Mouse (Mus musculus): ENCODE results near the gene Higd1b. TPM values are rescaled to one million over a fixed set of nuclear protein-coding genes. Genes with fewer than 3 reads are reported as not detected.
A peak's percentile ranks its signal among the peaks of the same experiment; 100 is the strongest.

Higd1b gene
- polyA plus RNA-seq, 1 experiment from 2014 or later: 10.5 TPM

DNA sequence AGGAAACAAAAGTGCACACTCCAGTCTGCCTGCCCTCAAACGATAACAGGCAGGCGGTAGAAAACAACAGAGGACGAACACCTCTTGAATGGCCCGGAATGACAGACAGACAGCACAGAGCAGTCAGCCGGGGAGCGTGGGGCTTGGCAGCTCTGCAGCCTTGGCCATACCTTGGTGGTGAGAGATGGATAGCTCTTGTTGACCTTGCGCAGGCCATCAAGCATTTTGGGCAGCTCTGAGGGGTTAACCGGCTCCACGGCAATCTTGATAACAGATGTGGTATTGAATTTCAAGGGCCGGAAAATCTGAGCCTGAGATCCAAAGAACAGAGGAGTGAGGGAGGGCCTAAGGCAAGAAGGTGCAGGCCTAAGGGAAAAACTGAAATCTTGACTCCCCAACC lies 10.3 kb downstream of the Higd1b start:
- H3K4me2 ChIP-seq: no peak overlapping the region
- H3K9ac ChIP-seq (replicated peaks): no peak overlapping the region
- H3K27me3 ChIP-seq (replicated peaks): no peaks in the 10 kb centered on the region
- WGBS: 94% methylated on average over 10 of the region's 10 CpGs
- no peak overlapping the region for H3K27ac ChIP-seq (replicated peaks)
- H3K4me3 ChIP-seq (replicated peaks): no peak overlapping the region
- ATAC-seq (ENCODE audit: low FRiP score): no peak
- peaks cover 98% of the 10 kb centered on the region for H3K36me3 ChIP-seq
- H3K9me3 ChIP-seq (replicated peaks): no peaks in the 10 kb centered on the region
- no peaks in the 10 kb centered on the region for H3K4me1 ChIP-seq

DNA sequence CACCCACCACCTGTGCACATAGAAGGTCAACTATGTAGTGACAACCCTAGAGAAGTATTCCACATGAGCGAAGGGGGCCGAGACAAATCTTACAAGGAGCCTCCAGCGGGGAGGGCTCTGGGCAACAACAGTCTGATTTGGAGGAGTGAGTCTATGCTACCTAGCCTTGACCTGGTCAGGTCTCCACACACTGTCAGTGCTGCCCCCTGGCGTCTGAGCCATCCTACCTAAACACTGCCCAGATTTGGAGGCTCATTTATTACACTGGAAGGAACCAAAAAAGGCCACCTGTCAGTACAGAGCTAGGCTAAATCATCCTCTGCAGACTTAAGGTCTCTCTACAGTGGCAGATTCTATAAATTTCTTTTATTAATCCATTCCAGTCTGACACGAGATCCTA lies 16.2 kb downstream of the Higd1b start:
- no peak overlapping the region for H3K27ac ChIP-seq (replicated peaks)
- H3K9ac ChIP-seq (replicated peaks): no peak overlapping the region
- peaks cover 92% of the 10 kb centered on the region for H3K36me3 ChIP-seq
- H3K4me1 ChIP-seq: no peaks in the 10 kb centered on the region
- ATAC-seq (ENCODE audit: low FRiP score): no peak
- WGBS: 68% methylated on average over 5 of the region's 5 CpGs
- no peaks in the 10 kb centered on the region for H3K9me3 ChIP-seq (replicated peaks)
- H3K4me2 ChIP-seq: no peak overlapping the region
- no peaks in the 10 kb centered on the region for H3K27me3 ChIP-seq (replicated peaks)
- no peak overlapping the region for H3K4me3 ChIP-seq (replicated peaks)

DNA sequence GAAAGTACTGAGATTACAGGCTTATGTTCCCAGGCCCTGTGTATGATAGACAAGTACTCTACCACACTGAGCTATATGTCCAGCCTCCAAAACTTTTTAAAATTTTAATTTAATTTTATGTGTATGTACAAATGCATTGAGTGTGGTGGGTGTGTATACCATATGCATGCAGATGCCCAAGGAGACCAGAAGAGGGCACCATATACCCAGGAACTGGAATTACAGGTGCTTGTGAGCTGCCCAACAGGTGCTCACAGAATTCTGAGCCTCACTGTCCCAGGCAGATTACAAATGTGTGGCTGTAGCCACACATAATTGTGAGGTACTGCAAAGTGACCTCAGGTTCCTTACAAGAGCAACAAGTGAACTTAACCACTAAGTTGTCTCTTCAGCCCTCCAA lies 18.1 kb downstream of the Higd1b start:
- no peak for ATAC-seq (ENCODE audit: low FRiP score)
- H3K27me3 ChIP-seq (replicated peaks): no peaks in the 10 kb centered on the region
- H3K4me3 ChIP-seq (replicated peaks): no peak overlapping the region
- H3K27ac ChIP-seq (replicated peaks): no peak overlapping the region
- H3K9ac ChIP-seq (replicated peaks): no peak overlapping the region
- peaks cover 92% of the 10 kb centered on the region for H3K36me3 ChIP-seq
- no peaks in the 10 kb centered on the region for H3K4me1 ChIP-seq
- no peaks in the 10 kb centered on the region for H3K9me3 ChIP-seq (replicated peaks)
- no peak overlapping the region for H3K4me2 ChIP-seq

DNA sequence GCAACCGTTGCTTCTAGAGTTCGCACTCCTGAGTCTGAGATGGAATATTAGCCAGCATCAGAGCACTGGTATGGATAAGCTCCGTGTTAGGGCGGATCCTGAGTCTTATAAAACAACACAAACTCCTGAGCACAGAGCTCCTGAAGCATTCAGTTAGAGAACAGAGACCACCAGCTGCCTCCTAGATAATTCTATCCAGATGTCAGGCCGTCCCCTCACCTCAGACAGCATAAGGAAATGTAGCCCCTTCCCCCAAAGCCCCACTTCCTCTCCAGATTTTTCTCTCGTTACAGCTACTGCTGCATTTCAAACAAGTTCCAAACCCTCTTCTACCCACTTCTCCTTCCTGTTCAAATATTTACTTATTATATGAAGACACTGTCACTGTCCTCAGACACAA lies 20.3 kb downstream of the Higd1b start:
- H3K27me3 ChIP-seq (replicated peaks): no peaks in the 10 kb centered on the region
- H3K36me3 ChIP-seq: peaks cover 92% of the 10 kb centered on the region
- H3K9ac ChIP-seq (replicated peaks): no peak overlapping the region
- no peak overlapping the region for H3K27ac ChIP-seq (replicated peaks)
- ATAC-seq (ENCODE audit: low FRiP score): no peak
- no peaks in the 10 kb centered on the region for H3K9me3 ChIP-seq (replicated peaks)
- 89% methylated on average over 6 of the region's 6 CpGs for WGBS
- H3K4me1 ChIP-seq: no peaks in the 10 kb centered on the region
- no peak overlapping the region for H3K4me2 ChIP-seq
- no peak overlapping the region for H3K4me3 ChIP-seq (replicated peaks)

DNA sequence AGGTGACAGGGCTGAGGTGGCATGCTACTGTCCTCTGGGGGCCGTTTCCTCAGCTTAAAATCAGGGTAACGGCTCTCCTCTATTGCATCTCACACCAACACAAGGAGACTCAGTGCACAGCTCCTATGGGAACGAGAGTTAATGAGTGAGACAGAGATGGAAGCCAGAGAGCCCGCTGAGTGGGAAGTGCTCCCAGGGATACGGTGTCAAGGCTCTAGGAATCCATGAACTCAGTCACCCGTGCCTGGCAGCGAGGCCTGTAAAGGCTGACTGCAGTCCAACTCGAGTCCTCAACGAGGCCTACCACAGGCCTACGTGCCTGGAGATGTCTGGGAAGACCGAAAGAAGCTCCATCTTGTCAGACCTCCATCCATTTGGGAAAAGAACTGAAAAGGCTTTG lies 23.3 kb downstream of the Higd1b start:
- no peaks in the 10 kb centered on the region for H3K9me3 ChIP-seq (replicated peaks)
- no peak for ATAC-seq (ENCODE audit: low FRiP score)
- peak overlapping the region; percentile 37; the same call in 1 of the 2 replicates for H3K27ac ChIP-seq (replicated peaks)
- no peaks in the 10 kb centered on the region for H3K27me3 ChIP-seq (replicated peaks)
- H3K9ac ChIP-seq (replicated peaks): no peak overlapping the region
- no peak overlapping the region for H3K4me3 ChIP-seq (replicated peaks)
- H3K4me2 ChIP-seq: no peak overlapping the region
- WGBS: 71% methylated on average over 11 of the region's 11 CpGs
- H3K36me3 ChIP-seq: peaks cover 90% of the 10 kb centered on the region
- H3K4me1 ChIP-seq: no peaks in the 10 kb centered on the region

DNA sequence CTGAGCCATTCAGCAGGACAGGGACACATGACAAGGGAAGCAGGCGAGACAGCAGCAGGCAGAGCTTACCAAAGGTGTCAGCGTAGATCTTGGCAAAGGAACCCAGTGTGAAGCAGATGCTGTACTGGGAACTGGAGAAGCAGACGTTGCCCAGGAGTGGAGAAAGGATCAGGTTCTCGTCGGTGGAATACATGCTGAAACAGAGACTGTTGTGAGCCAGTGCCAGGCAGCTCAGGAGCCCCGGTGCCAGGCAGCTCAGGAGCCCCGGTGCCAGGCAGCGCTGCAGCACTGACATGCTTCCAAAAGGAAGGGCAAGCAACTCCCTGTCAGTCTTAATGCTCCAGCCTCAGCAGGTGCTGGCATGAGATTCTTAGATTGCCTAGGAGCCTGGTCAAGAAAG lies 24.3 kb downstream of the Higd1b start:
- Histone ChIP-seq H3K27me3 (replicated peaks) (no peaks in the 10 kb centered on the region), H3K4me2 (no peak overlapping the region), H3K4me1 (no peaks in the 10 kb centered on the region), H3K4me3 (replicated peaks) (no peak overlapping the region), H3K9ac (replicated peaks) (no peak overlapping the region), H3K36me3 (peaks cover 87% of the 10 kb centered on the region), H3K9me3 (replicated peaks) (no peaks in the 10 kb centered on the region), H3K27ac (replicated peaks) (no peak overlapping the region)
- 87% methylated on average over 8 of the region's 8 CpGs for WGBS
- no peak for ATAC-seq (ENCODE audit: low FRiP score)

DNA sequence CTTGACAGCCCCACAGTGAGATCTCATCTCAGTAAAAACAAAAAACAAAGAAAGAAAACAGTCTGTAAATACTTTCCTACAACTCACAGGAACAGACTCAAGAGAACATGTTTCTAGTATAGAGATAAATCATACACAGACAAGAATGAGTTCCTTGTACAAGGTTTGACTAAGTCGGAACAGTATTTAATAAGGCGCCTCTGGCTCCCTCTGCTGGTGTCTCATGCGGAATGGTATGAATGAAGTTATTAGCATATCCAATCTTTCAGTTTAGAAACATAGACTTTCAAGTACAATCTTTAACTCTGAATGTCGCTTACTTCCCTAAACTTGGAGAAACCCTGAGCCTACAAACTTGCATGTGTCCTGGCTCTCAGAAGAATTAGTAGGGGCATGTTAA lies 28.6 kb downstream of the Higd1b start:
- Histone ChIP-seq H3K36me3 (peaks cover 85% of the 10 kb centered on the region), H3K9ac (replicated peaks) (no peak overlapping the region), H3K27me3 (replicated peaks) (no peaks in the 10 kb centered on the region), H3K27ac (replicated peaks) (no peak overlapping the region), H3K4me3 (replicated peaks) (no peak overlapping the region), H3K9me3 (replicated peaks) (no peaks in the 10 kb centered on the region), H3K4me2 (no peak overlapping the region), H3K4me1 (no peaks in the 10 kb centered on the region)
- ATAC-seq (ENCODE audit: low FRiP score): no peak
- 47% methylated on average over 4 of the region's 4 CpGs for WGBS

DNA sequence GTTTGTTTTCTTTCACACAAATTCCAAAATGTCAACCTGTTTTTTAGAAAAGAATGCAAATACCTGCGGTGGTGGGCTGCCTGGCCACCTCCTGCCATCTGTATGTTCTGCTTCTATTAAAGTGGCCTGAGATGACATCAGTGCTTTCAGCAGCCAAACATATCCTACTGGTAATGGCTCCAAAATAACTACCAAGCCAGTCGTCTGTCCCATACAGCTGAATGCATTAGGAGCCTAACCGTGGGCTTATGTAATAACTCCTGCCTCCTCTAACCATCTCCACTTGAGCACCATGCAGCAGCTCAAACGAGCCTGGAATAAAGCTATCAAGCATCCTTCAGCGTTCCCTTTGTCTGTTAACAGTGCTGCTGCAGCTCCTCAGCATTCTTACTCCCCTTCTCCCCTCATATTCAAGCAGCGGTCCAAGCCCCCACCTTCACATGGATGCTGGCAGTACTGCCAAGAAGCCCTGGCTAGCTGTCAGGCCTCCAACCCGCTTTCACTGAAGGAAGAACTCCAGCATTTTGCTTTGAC lies 39.2 kb downstream of the Higd1b start:
- WGBS: 88% methylated on average over 7 of the region's 7 CpGs
- H3K9ac ChIP-seq (replicated peaks): no peak overlapping the region
- H3K27me3 ChIP-seq (replicated peaks): no peaks in the 10 kb centered on the region
- no peak for ATAC-seq (ENCODE audit: low FRiP score)
- no peak overlapping the region for H3K4me2 ChIP-seq
- no peaks in the 10 kb centered on the region for H3K9me3 ChIP-seq (replicated peaks)
- peaks cover 52% of the 10 kb centered on the region for H3K36me3 ChIP-seq
- H3K4me1 ChIP-seq: peaks cover 14% of the 10 kb centered on the region
- H3K4me3 ChIP-seq (replicated peaks): no peak overlapping the region
- no peak overlapping the region for H3K27ac ChIP-seq (replicated peaks)

DNA sequence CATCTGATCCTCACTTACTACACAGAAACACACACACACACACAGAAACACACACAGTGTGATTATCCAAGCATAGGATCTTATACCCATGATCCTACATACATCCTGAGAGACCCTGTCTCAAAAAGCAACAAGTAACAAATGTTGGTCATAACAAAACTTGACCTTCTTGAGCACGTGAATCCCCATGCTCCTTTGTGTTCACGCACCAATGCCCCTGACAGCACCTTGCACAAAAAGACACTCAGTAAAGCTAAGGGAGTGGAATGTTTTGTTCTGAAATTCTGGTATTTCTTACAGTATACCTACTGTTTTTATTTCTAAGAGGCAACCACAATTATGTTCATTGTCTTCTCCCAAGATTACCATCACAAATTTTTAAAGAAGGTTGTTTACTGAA lies 43.9 kb downstream of the Higd1b start:
- H3K36me3 ChIP-seq: peaks cover 27% of the 10 kb centered on the region
- no peak overlapping the region for H3K27ac ChIP-seq (replicated peaks)
- H3K27me3 ChIP-seq (replicated peaks): 0 out of 2 replicates have a peak, but pooled peaks cover 3% of the 10 kb centered on the region
- H3K9me3 ChIP-seq (replicated peaks): no peaks in the 10 kb centered on the region
- H3K4me2 ChIP-seq: peak overlapping the region; percentile 83
- ATAC-seq (ENCODE audit: low FRiP score): no peak
- 63% methylated on average over 2 of the region's 2 CpGs for WGBS
- H3K9ac ChIP-seq (replicated peaks): 0 out of 2 replicates have a peak overlapping the region, but pooled peaks have one; percentile 6
- H3K4me3 ChIP-seq (replicated peaks): peak overlapping the region; percentile 73; the same call in 1 of the 2 replicates
- peaks cover 26% of the 10 kb centered on the region for H3K4me1 ChIP-seq

DNA sequence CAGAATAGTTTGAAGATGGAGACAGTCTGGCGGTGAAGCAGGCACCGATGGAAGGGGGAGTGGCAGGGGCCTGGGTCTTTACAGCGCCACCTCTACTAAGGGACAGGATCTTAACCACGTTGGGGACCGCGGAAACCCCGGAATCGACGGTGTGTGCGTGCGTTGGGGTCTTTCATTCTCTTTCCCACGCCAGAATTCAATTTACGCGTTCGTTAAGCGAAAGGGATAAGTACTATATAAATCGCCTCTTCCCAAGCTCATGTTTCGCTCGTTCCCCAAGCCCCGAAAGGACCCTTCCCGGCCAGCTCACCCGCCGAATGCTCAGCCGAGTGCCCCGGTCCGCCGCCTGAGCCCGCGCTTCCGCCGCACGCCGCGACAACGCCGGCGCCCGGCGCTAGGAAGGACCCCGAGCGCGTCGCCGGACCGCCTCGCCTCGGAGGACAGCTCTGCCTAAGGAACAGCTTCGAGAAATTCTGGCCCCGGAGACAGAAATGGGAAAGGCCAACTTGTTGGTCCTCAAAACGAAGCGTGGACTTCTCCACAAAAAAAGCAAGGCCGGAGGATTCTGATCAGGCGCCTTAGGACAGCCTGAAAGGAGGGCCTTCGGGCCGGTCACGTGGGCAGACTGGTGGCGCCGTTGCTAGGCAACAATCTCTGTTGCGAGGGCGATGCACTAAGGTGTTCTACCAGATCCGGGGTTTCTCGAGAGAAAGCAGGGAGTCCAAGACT lies 45.1 kb downstream of the Higd1b start, which contains the start of the genes Eftud2 and Ccdc103:
TSS of gene Eftud2 (minus strand) at position 401 of the 729 bp plus-strand sequence.
TSS of gene Ccdc103 (plus strand) at position 620 of the 729 bp plus-strand sequence.
- peaks cover 16% of the 10 kb centered on the region for H3K36me3 ChIP-seq
- peak within 1 kb of the TSS; percentile 83 for H3K4me2 ChIP-seq
- whole genome bisulfite sequencing: under 1% methylated on average over 62 of the region's 62 CpGs
- peaks cover 26% of the 10 kb centered on the region for H3K4me1 ChIP-seq
- peak within 1 kb of the TSS; percentile 73 for H3K4me3 ChIP-seq (replicated peaks)
- H3K27ac ChIP-seq (replicated peaks): peak within 1 kb of the TSS; percentile 96
- peak within 1 kb of the TSS; percentile 84 for H3K9ac ChIP-seq (replicated peaks)
- ATAC-seq (ENCODE audit: low FRiP score): peak; percentile 90
- H3K9me3 ChIP-seq (replicated peaks): no peaks in the 10 kb centered on the region
- H3K27me3 ChIP-seq (replicated peaks): 0 out of 2 replicates have a peak, but pooled peaks cover 9% of the 10 kb centered on the region

DNA sequence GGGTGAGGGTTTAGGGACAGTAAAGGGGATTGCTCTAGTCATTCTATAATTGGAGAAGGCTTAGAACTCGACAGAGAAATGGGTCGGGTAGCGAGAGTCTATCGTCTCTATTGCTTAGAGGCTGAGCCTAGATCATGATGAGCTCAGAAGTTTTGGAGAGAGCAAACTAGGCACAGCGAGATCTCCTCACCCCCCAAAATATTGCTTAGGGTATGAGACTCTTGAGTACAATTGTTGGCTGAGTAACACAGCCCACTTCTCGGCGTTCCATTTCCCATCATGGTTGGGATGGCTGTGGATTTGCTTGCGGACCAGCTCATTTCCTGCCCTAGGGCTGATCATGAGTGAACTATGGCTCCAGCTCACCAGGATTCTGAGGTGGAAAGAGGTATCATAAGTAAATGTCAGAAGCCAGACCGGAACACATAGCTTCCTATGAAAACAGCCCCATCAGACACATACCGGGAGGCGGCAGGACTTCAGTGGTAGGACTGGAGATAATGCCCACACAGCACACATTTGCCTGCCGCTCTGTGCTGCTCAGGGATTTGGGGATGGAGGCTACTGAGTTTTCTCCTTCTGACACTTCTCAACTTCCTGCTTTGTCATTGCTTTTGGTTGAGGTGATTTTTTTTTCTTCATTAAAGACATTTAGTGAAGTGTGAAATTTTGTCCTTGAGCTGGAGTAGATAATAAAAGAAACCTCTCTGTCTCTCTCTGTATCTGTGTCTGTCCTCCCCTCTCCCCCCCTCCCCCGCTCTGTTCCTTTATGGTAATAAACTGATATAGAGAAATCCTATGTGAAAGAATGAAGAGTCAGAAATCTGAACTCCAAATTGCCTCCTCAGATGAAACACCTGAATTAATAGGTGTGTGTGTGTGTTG lies 45.9 kb downstream of the Higd1b start:
- 19% methylated on average over 13 of the region's 13 CpGs for WGBS
- peaks cover 11% of the 10 kb centered on the region; the same call in 1 of the 2 replicates for H3K36me3 ChIP-seq
- H3K4me2 ChIP-seq: peak overlapping the region; percentile 83
- H3K9ac ChIP-seq (replicated peaks): peak overlapping the region; percentile 84
- peak; percentile 49 for ATAC-seq (ENCODE audit: low FRiP score)
- H3K27ac ChIP-seq (replicated peaks): peak overlapping the region; percentile 96
- no peaks in the 10 kb centered on the region for H3K9me3 ChIP-seq (replicated peaks)
- H3K4me3 ChIP-seq (replicated peaks): peak overlapping the region; percentile 73
- 0 out of 2 replicates have a peak, but pooled peaks cover 9% of the 10 kb centered on the region for H3K27me3 ChIP-seq (replicated peaks)
- H3K4me1 ChIP-seq: peaks cover 26% of the 10 kb centered on the region

All from neural tube, embryonic 15.5 days (tissue).